Mouse (Mus musculus): ENCODE results near the gene Ptprk.

Ptprk gene

DNA sequence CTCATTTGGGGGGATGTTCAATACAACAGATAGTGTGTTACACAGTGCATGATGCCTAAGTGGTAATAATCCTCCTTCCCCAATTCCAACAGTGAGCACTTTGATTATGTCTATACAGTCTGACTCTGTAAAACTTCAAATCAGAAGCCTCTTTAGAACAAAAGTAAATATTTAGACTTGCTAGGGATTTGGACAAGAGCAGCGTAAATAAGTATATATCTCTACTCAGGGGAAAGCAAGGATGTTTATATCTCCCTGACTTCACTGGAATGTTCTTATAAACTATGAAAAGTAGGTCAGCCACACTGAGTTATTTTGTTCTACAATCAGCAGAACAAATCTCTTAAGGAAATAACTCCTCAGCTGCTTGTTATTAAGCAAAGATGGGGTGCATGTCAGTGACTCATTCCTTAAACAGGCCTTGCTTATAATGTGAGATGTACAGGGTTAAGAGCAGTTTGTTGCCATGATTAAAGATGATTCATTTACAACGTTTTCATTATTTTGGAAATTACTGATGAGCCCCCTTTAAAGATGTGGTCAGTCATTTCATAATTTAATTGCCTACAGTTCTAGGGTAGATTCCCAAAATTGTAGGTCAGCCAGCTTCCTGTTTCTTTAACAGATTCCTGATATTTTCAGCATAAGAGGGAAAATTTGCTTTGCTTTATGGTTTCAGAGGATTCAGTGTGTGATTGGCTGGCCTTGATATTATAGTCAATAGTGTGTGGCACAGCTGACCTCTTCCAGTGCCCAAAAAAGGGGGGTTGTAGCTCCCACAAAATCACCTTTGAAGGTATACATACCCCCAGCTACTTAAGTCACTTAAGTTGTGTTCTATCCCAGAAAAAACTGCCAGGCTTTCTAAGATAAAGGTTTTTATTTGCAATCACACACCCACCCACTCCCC is 321.2 kb downstream of the Ptprk start:
- DNase-seq (ENCODE audit: extremely low read depth, low read depth, low spot score): no peak

DNA sequence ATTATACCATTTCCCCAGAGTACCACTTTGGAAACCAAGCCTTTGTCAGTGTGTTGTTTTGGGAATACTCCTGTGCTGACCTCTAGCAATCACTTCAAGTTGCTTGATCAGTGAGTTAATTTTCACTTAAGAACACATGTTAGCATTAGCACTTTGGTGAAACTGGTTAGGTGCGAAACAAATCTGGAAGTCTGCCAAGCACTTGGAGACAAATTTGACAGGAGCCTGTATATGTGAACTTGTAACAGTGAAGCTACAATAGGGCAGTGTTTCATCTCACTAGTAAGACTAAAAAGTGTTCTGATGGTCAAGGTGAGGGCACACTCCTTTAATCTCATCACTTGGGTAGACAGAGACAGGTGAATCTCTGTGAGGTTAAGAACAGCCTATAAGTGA is 321.9 kb downstream of the Ptprk start:
- DNase-seq (ENCODE audit: extremely low read depth, low read depth, low spot score): no peak

DNA sequence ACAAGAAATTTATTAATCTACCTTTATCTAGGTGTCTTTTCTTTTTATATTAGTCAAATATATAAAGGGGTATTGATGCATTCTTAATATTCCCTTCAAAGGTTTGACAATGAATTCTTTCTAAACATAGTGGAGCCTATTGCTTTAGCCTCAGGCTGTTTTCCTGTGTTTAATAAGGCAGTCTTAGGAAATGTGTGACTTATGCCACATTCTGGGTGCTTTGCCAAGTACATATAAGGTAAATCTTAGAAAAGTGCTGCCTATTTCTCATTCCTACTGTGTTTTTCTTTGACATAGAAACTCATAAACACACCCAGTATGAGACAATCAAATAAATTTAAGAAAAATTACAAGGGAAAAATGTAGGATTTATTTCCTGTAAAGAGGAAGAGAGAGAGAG is 327.2 kb downstream of the Ptprk start:
- peak; percentile 63 for DNase-seq (ENCODE audit: extremely low read depth, low read depth, low spot score)

DNA sequence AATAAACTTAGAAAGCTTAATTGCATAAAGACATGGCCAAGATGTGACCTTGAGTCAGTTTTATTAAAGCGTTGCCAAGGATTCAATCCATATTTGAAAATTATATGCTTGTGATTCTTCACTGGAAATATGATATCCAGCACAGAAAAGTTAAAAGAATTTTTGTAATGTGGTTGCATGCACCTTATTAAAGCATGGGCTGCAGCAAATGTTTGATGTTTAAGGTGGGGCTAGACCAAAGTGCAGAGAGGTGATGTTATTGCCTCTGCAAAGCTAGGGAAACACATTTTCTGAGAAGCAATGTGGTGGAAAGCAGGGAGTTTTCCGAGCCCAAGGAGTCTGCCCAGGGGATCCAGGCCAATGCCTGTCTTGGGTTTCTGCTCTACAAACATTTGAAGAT is 334.4 kb downstream of the Ptprk start:
- DNase-seq (ENCODE audit: extremely low read depth, low read depth, low spot score): no peak

DNA sequence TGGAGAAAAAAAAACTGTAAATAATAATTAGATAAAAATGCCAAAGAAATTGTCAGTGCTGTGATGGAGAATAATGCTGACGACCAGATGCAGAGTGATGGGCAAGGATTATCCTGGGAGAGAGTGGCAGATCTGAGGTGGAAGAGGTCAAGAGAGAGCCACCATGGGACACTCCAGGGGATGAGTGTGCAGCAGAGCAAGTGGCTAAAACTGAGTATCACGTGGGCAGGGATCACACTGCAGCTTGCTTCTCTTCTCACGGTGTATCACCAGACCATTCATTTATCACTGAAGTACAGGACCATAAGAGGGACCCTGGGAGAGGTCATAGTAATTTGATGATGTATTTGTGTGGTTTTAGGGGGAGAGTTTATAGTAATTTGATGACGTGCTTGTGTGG is 340.2 kb downstream of the Ptprk start:
- no peak for DNase-seq (ENCODE audit: extremely low read depth, low read depth, low spot score)

DNA sequence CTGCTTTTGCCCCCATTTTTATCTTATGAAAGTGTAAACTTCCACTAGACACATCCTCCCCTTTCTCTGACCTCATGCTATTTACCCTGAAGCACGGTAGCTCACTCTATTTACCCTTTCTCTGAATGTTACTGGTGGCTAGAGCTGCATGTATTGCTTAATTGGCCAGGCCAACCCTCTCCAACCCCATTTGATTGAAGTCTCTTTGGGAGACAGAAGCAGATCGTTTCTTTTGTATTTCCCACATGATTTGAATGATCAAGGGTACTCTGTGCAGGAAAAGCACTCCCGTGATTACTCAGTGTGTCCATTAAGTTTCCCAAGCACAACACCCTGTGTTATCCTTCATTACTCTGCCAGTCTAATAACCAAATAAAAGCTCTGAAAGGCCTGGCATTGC is 348.0 kb downstream of the Ptprk start:
- no peak for DNase-seq (ENCODE audit: extremely low read depth, low read depth, low spot score)

DNA sequence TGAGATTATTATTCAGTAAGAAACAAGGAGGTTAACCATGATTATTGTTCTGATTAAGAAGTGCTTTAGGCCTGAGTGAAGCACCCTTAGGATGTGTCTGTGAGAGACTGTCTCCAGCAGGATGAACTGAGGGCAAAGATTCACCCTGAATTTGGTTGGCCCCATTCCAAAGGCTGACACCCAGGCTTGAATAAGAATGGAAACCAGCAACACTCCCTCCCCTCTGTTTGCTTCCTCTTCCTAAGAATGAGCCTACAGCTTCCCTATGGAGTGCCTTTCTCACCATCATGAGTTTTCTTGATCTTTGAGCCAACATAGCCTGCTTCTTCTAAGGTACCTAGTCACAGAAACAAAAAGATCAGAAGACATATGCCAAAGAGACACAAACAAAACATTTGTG is 350.8 kb downstream of the Ptprk start:
- DNase-seq (ENCODE audit: extremely low read depth, low read depth, low spot score): no peak

DNA sequence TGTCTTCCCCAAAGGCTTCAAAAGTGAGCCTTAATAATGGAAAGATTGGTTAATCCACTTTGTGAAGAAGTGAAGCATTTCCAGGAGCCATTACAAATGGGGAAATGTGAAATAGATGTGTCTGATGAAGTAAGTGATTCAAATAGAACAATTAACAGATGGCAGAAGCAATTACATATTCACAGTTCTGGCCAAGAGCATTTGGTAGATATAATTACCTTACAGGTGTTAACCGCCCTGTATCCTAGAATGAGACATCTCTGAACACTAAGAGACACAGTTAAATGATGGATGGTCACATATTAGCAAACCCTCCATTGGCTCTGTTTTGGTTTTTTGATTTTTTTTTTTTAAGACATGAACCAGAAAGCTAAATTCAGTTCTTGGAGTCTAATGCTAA is 361.5 kb downstream of the Ptprk start:
- no peak for DNase-seq (ENCODE audit: extremely low read depth, low read depth, low spot score)

DNA sequence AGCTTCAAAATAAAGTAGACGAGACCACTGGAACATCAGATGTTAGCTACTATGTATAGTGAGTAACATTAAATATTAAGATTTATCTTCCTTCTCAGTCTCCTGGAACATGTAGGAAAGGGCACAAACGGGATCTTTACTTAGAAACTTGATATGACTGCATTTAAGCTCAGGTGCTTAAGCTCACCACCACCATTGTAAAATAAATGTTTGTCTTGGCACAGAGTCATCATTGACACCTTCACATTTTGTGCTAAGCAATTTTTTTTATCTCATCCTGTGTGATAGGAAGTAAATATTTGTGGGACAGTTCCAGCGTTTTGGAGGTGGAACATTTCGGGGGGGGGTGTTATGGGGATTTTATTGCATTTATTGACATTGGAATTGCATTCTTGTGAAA is 375.2 kb downstream of the Ptprk start:
- no peak for DNase-seq (ENCODE audit: extremely low read depth, low read depth, low spot score)

DNA sequence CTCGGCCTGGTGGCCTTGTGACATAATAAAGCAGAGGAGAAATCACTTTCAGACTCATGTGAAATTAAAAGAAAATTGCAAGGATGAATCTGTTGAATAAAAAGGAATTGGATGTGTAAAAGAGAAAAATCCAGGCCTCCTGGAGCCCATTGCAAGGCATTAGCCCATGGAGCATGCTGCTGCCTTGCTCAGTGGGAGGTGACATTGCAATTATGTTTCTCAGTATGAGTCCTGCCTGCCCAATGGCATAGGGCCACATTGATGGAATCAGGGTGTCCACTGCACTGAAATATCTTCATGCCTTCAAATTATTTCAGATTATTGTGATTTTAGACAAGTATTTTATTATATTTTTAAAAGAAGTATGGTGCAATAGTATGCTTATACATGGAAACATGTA is 376.0 kb downstream of the Ptprk start:
- no peak for DNase-seq (ENCODE audit: extremely low read depth, low read depth, low spot score)

DNA sequence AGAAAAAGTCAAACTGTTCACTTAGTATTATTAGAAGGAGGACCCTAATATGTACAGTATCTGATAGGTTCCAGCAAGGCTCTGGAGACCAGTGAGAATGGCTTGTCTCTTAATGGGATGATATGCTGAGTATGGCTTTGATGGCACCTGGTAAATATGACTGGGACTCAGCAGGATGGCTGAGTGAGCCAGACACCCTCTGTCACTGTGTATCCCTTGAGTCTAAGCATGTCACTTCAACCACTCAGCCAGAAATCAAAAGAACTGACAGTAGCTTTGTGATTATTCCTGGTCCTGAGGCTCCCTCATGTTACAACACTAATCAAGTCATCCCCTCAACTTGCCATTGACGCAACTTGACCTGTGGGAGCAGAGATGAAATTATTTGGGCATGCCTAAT is 383.4 kb downstream of the Ptprk start:
- DNase-seq (ENCODE audit: extremely low read depth, low read depth, low spot score): no peak

DNA sequence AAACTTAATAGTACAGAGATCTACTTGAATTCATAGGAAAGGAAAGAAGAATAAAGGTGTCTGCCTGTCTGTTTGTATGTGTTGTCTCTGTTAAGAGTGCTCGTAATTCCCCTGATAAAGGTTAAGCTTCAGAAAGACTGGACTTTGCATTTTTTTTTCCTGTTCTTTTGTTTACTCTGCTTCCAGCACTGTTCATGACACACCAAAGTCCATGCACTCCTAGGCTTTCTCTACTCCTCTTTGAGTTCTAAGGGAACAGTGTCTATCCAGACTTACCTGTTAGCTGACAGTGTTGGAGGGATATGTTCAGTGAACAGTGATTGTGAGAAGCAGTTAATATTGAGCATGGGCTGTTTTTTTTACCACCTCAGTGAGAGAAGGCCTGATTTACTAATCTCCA is 385.3 kb downstream of the Ptprk start:
- no peak for DNase-seq (ENCODE audit: extremely low read depth, low read depth, low spot score)

DNA sequence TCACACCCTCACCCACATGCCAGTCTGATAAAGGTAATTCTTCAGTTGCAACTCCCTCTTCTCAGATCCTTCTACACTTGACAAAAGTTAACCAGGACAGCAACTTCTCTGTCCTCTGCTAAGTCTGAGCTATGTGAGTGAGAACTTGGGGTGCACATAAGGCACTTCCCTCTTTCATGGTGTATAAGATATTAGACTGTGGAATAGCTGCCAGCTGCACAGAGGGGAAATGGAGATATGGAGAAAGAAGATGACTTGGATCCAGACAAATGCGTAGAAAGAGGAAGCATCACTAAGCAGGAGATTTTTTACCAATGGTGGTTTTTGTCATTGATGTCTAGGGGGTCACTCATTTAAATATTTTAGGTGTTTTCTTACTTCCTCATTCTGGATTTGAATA is 389.1 kb downstream of the Ptprk start:
- DNase-seq (ENCODE audit: extremely low read depth, low read depth, low spot score): no peak

DNA sequence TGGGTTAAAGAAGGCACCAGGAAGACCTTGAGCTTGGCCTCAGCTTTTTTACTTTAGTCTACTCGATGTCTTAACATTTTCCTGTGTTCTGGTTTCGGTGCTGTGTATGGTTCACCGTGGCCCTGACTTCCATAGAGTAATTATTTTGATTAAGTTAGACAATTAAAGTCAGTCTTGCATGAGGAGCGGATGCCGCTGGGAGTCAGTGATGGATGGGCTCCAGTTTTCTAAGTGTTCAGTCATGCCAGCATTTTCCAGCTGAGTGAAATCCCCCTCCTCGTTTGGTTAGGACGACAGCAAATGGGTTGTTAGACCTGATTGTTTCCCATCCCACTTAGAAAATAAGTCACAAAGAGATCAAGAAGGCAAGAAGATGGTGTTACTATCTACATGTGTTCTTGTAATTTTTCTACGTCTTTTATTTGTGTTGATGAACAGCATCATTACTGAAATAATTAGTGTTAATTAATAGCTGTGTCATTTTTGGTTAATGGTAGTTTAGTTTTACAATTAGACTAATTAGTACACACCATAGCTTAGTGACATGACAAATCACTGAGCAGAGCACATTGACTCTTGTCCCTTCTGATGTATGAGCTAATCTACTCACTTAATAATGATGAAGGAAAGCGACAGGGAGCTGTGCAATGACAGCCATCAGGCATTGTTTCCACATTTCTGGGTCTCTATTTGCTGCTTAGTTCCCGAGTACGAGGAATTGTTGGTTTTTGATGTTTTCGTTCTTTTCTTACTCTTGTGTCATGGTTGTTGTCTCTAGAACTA is 390.3 kb downstream of the Ptprk start:
- no peak for DNase-seq (ENCODE audit: extremely low read depth, low read depth, low spot score)

DNA sequence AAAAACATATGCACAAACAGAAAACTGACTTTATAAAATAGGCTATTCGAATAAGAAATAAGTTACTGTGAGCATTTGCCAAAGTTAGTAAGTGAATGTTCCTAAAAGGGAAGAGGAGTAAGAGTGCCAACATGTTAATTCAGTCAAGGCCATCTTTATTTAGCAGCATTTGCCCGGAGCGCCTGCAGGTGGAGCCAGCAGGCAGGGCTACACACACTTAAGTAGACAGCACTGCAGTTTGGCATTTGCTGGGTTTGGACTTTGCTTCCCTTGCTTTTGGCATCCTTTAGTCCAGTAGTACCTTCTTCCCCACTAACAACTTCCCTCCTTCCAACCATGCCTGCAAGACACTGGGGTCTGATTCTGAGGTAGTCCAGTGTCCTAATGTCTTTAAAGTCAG is 411.0 kb downstream of the Ptprk start:
- peak; percentile 4 for DNase-seq (ENCODE audit: extremely low read depth, low read depth, low spot score)

DNA sequence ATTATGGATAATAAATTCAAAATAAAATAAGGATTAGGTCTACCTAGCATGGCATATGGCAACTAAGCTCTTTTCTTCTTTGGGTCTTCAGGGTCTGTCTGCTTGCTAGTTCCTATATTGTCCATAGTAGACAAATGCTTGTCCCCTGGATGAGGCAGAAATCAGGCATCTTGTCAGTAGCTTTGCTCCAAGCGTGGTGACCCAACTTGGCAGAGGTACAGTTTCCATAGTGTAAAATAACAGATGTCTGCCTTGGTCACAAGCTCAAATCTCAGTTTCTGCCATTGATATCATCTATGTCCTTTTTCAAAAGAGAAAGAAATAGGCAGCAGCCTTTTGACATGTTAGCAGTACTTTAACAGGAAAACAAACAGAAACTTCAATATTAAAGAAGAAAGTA is 416.4 kb downstream of the Ptprk start:
- no peak for DNase-seq (ENCODE audit: extremely low read depth, low read depth, low spot score)

DNA sequence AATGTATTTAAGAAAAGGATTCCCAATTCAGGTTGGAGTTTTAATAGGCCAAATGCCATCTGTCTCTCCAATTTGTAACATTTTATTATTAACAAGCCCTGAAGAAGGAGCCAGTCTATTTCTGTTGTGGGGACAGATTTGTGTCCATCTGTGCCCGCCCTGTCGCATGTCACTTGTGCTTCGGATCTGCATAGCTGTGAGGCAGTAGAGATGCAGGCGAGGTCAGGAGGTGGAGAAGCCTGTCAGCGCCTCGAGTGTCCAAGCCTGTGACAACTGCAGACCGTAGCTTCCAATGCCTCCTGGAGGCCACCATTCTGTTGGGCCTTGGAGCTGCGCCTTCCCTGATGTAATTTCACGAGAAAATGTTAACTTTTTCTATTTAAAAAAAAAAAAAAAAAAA is 417.6 kb downstream of the Ptprk start:
- DNase-seq (ENCODE audit: extremely low read depth, low read depth, low spot score): no peak

DNA sequence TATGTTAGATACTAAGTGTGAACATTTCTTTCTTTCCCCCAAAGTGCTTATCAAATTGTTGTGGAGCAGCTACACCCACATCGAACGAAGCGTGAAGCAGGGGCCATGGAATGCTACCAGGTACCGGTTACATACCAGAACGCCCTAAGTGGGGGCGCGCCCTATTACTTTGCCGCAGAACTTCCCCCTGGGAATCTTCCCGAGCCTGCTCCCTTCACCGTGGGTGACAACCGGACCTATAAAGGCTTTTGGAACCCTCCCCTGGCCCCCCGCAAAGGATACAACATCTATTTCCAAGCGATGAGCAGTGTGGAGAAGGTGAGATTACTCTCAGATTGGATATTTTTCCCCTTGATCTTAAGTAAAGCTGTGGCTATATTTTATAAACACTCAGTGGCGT is 418.2 kb downstream of the Ptprk start:
- DNase-seq (ENCODE audit: extremely low read depth, low read depth, low spot score): no peak

DNA sequence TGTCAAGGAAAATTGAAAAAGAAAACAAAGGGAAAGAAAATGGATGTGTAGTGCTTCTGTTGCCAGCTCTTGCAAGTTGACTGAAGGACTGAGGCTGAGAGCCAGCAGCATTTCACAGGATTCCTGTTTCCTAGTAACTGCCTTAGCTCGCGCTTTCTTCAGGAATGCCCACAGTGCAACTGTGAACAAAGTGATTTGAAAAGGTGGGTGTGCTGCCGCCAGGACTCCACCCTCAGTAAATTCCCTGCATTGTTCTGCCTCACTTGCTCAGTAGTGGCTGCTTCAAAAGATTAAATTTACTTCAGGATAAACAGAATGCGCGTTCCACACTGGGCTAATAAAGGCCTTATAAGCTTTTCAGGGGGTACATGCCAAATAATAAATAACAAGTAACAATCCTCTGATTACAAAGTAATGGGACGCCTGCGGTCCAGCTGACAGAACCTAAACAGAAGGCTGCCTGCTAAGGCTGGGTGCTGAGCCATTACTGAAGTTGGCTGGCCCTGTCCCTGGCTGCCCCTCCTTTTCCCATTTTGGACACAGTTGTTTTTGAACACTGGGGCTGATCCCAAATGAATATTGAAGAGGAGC is 418.7 kb downstream of the Ptprk start:
- DNase-seq (ENCODE audit: extremely low read depth, low read depth, low spot score): no peak

DNA sequence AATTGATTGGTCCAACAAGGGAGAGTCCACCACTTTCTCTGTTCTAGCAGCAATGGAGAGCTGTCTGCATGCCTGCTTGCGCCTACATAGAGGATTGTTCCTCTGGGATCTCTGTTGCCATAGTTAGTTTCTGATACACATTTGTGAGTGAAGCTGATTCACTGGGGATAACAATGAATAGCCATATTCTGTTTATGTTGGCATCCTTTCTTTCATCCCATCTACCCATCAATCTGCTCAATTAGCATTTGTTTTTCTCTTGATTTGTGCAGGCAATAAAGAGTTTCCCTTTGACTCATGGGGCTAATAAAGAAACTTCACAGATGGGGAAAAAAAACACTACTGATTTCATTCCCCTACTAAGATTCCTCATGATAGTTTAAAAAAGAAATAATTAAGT is 423.2 kb downstream of the Ptprk start:
- DNase-seq (ENCODE audit: extremely low read depth, low read depth, low spot score): no peak

DNA sequence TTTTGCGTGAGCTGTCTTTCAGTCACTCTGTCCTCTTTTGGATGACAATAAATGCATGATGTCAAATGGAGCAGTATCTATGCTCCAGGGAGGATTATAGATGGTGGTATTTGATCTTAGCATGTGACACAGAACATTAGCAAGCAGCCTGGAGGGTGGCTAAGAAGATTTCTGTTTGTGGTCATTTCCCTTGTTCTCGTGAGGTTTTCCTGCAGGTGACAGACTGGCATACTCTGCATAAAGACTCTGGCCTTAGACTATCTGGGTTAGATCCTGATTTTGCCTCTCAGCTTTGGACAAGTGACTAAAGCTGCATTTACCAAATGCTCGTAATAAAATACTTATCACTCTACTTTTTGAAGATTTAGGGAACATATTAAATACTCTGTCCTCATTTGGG is 423.9 kb downstream of the Ptprk start:
- DNase-seq (ENCODE audit: extremely low read depth, low read depth, low spot score): no peak

DNA sequence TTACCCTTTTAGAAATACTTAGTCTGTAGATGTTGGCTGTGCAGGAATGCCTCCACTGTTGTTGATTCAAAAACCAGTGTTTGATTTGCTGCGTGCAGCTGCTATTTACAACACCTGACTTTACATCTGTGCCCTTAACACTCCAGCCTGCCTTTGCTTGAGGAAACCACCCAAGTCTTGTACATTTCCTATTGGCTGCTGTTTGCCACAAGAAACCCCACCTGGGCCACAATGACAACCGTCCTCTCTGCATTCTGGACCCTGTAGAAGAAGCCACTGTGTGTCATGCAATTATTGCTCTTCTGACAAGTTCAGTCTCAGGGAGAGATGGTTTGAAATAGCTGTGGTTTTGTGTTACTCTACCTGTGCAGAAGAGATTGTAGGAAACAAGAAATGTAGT is 439.0 kb downstream of the Ptprk start:
- DNase-seq (ENCODE audit: extremely low read depth, low read depth, low spot score): no peak

Measured in fat pad, adult 2 months (tissue).